Mouse (Mus musculus) activated CD4-positive, CD25-positive, alpha-beta regulatory T cell, adult 4 months (primary cell): ENCODE measurements around the gene 1700123K08Rik. TPM values are rescaled to one million over a fixed set of nuclear protein-coding genes. Genes with fewer than 3 reads are reported as not detected.
"Not testable (repeated sequence)": the region's sequence is repeated elsewhere in the genome, so short reads cannot be mapped to it uniquely, and the experiment has no call there.

Experiments
- ATAC-seq: one replicate; pipeline ENCODE4 v1.8.0; 2017
- polyA plus RNA-seq, 2 experiments: library from polyadenylated mRNA; unstranded; fragments of 100-300 nt; shearing (Covaris generic); gene quantifications; one replicate each; pipeline ENCODE4 v1.2.1; 2017

The 1700123K08Rik gene
- not detected for polyA plus RNA-seq

GRCm38 (mm10) chr5:138564612-138565011, at the start of gene 1700123K08Rik:
1700123K08Rik (minus strand) TSS chr5:138564712.
- ATAC-seq, result not testable (repeated sequence)

- no peak for ATAC-seq
Measured at GRCm38 (mm10) chr5:138587396-138587795, 22.9 kb upstream of the 1700123K08Rik start.

GRCm38 (mm10) chr5:138571623-138572022, 7.1 kb upstream of the 1700123K08Rik start:
- ATAC-seq, result no peak

GRCm38 (mm10) chr5:138552718-138553117, 11.8 kb downstream of the 1700123K08Rik start:
- no peak for ATAC-seq

GRCm38 (mm10) chr5:138532491-138532890, 32.0 kb downstream of the 1700123K08Rik start:
- ATAC-seq, result no peak

Other genes with a start within 250 kb of the 1700123K08Rik start
- 10 to 100 TPM; 10.4 to 12.3 TPM for gene Pvrig, start 222.8 kb downstream of the 1700123K08Rik start, polyA plus RNA-seq
- 10 to 100 TPM; 14.6 to 18.4 TPM for gene Zfp157, start 123.2 kb downstream of the 1700123K08Rik start, polyA plus RNA-seq
- gene Zfp68, start 55.0 kb upstream of the 1700123K08Rik start, polyA plus RNA-seq, result 10 to 100 TPM; 43.5 to 49.3 TPM
- 1 to 10 TPM; 7.7 to 7.8 TPM for gene A430033K04Rik, start 58.1 kb upstream of the 1700123K08Rik start, polyA plus RNA-seq
- gene Fam20c, start 189.8 kb upstream of the 1700123K08Rik start, polyA plus RNA-seq, result not detected